Mouse (Mus musculus) thymus, adult 2 months (tissue): ENCODE results near the gene Unc80.

Source experiments
- CTCF ChIP-seq: fragments of 200-500 bp; IDR thresholded peaks from 2 replicates; pipeline ENCODE4 v1.5.1; 2012; ENCODE audit warnings: mild to moderate bottlenecking, control low read depth, low read length, moderate library complexity, borderline replicate concordance; ENCODE audit not compliant: control insufficient read depth, poor library complexity, insufficient read depth; ENCODE audit errors: extremely low read depth
- POLR2A ChIP-seq: fragments of 200-500 bp; IDR thresholded peaks from 2 replicates; pipeline ENCODE4 v1.6.1; 2012; ENCODE audit warnings: mild to moderate bottlenecking, low read length, control low read depth, moderate library complexity; ENCODE audit not compliant: control insufficient read depth, poor library complexity, insufficient read depth; ENCODE audit errors: extremely low read depth

DNA sequence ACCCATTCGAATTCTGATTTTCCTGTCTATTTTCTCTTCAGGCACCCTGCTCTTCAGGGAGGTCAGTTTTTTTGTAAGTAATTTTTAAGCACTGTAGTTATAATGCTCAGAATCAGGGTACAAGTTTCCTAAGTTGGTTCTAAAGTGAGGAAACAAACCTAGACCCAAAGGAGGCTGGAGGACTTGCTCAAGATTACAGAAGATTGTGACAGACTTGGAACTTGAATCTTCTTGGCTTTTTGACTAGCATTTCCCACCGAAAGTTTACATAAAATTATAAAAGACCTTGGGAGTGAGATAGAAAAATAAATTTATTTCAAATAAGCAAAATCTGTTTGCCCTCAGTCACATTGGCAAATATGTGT lies 233.4 kb downstream of the Unc80 start:
- no peak for TF ChIP-seq CTCF
- TF ChIP-seq POLR2A = no peak
